ENCODE assay signal across 35 mouse cellular contexts in genomic region chr5:72332901-72333300, GRCm38 (mm10).
A peak's percentile ranks its signal among the peaks of the same experiment; 100 is the strongest.
DNase-seq lines count a peak whose midpoint lies in the region; ATAC-seq and TF ChIP-seq lines count a peak whose summit lies in the region.
"Had no signal": no experiment of that assay in that cellular context is flagged by ENCODE, and none has a peak within 500 bp of the region (broad histone marks: within the 10 kb centered on the region; RNA-seq: fewer than 3 reads in every experiment).

No protein-coding gene starts in this region.

- intact Hi-C loops in left cerebral cortex, adult 2 months (cut with DNase I), result no loop called here
- intact Hi-C loops in left cerebral cortex, postnatal 4 days (cut with DNase I), result no loop called here

- no peak for TF ChIP-seq CTCF in left cerebral cortex, adult 2 months (IDR thresholded peaks at IDR 0.05)

- no peak for DNase-seq in frontal cortex, postnatal 25 days (ENCODE audit: low spot score in 2 of 2)
- no peak for DNase-seq in left cerebral cortex, adult 2 months (ENCODE audit: extremely low spot score in 1 of 2, low spot score in 2 of 2)
- DNase-seq in left cerebral cortex, postnatal 4 days, result no peak
- peak; percentile 59 for DNase-seq in brain, adult 2 months (ENCODE audit: low read depth, low spot score)
- DNase-seq in right cerebral cortex, postnatal 25 days, result peak; percentile 14
- no peak for DNase-seq in cerebellum, postnatal 4 days (ENCODE audit: low spot score in 2 of 2)
- DNase-seq: adrenal gland, adult 8-10 months; B cell, adult 2 months; cerebellum, adult 2 months; cerebellum, postnatal 14 days; gastrocnemius, adult 2 months; gastrocnemius, postnatal 36 days; heart, adult 2 months; heart, postnatal 10 days; kidney, adult 11 months; kidney, postnatal 25 days; liver, embryonic 13.5 days; lung, adult 18-20 months; lung, postnatal 4 days; thymus, adult 2 months; thymus, postnatal 36 days had no signal

- ATAC-seq in frontal cortex, adult (ENCODE audit: low TSS enrichment), result peak; percentile 86
- ATAC-seq: inflammation-experienced regulatory T-cells, adult 6 months; lung, postnatal 0 days had no signal

- H3K4me3 ChIP-seq in left cerebral cortex, adult 2 months, result no peak overlapping the region
- H3K4me3 ChIP-seq: embryonic facial prominence, embryonic 10.5 days; embryonic facial prominence, embryonic 15.5 days; gastrocnemius, adult 2 months; heart, adult 2 months; heart, embryonic 13.5 days; hindbrain, embryonic 15.5 days; kidney, embryonic 15.5 days; limb, embryonic 10.5 days; limb, embryonic 15.5 days; liver, embryonic 13.5 days; megakaryocyte, embryonic 14.5 days; midbrain, embryonic 12.5 days; neural tube, embryonic 13.5 days had no signal

- peak overlapping the region; percentile 16; the same call in 1 of the 2 replicates for H3K27ac ChIP-seq in left cerebral cortex, adult 2 months
- H3K27ac ChIP-seq: embryonic facial prominence, embryonic 10.5 days; embryonic facial prominence, embryonic 15.5 days; gastrocnemius, adult 2 months; heart, adult 2 months; heart, embryonic 13.5 days; hindbrain, embryonic 15.5 days; kidney, embryonic 15.5 days; limb, embryonic 10.5 days; limb, embryonic 15.5 days; liver, embryonic 13.5 days; midbrain, embryonic 12.5 days; neural tube, embryonic 13.5 days; stomach, postnatal 0 days had no signal

Comparison
In these comparisons a context has a peak if more than half of its experiments do, and no peak if none do; other contexts are left out.
1. DNase-seq: peak in brain, adult 2 months (single experiment) and right cerebral cortex, postnatal 25 days (single experiment); none in frontal cortex, postnatal 25 days (0 of 2), left cerebral cortex, adult 2 months (0 of 2), left cerebral cortex, postnatal 4 days (single experiment) and cerebellum, postnatal 4 days (0 of 2).